36 mouse cellular contexts compared by ENCODE assay signal in the genomic region with DNA sequence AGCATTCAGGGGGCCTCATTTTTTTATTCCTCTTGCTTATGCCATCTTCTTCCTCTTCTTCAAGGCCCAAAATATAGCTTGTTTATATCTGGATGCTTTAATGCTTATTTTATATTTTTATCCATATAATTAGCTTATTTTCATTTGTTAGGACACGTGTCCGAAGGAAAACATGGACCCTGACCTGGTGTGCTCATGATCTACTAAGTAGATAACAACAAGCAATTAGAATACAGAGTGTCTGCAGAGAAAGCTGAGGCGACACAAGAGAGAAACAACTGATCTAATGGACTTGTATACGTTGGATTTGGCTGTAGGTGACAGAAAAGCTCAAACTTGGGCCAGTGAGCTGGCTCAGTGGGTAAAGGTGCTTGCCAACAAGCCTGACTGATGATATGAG. TPM values are rescaled to one million over a fixed set of nuclear protein-coding genes. Genes with fewer than 3 reads are reported as not detected.
"Had no signal": no experiment of that assay in that cellular context is flagged by ENCODE, and none has a peak within 500 bp of the region (broad histone marks: within the 10 kb centered on the region; RNA-seq: fewer than 3 reads in every experiment).

No protein-coding gene starts in this region.

- H3K4me3 ChIP-seq: heart, adult 2 months; heart, embryonic 10.5 days; heart, embryonic 12.5 days; heart, embryonic 13.5 days; heart, embryonic 15.5 days; hindbrain, embryonic 10.5 days; hindbrain, embryonic 12.5 days; hindbrain, embryonic 13.5 days; hindbrain, embryonic 15.5 days; kidney, embryonic 15.5 days; layer of hippocampus, adult 2 months had no signal

- H3K36me3 ChIP-seq: heart, embryonic 10.5 days; heart, embryonic 12.5 days; heart, embryonic 13.5 days; heart, embryonic 15.5 days; hindbrain, embryonic 10.5 days; hindbrain, embryonic 12.5 days; hindbrain, embryonic 13.5 days; hindbrain, embryonic 15.5 days; kidney, embryonic 15.5 days had no signal

- DNase-seq: heart, adult 2 months; heart, postnatal 10 days; heart, postnatal 14 days; heart, postnatal 36 days; heart, postnatal 4 days; kidney, adult 11 months; kidney, adult 18-20 months; kidney, adult 2 months; kidney, adult 8-10 months; kidney, adult 9 months; kidney, postnatal 10 days; kidney, postnatal 14 days; kidney, postnatal 25 days; kidney, postnatal 4 days; layer of hippocampus, adult 9-11 months; layer of hippocampus, postnatal 36 days had no signal

- H3K4me2 ChIP-seq: heart, embryonic 11.5 days; heart, embryonic 12.5 days; heart, embryonic 13.5 days; heart, embryonic 15.5 days; hindbrain, embryonic 12.5 days; hindbrain, embryonic 13.5 days; hindbrain, embryonic 14.5 days; hindbrain, embryonic 15.5 days; kidney, embryonic 15.5 days had no signal

- ATAC-seq: hindbrain, embryonic 16.5 days; hindbrain, postnatal 0 days; inflammation-experienced regulatory T-cells, adult 6 months; intestine, embryonic 16.5 days had no signal

- H3K27ac ChIP-seq: heart, adult 2 months; heart, embryonic 10.5 days; heart, embryonic 13.5 days; heart, embryonic 15.5 days; hindbrain, embryonic 10.5 days; hindbrain, embryonic 12.5 days; hindbrain, embryonic 13.5 days; hindbrain, embryonic 14.5 days; hindbrain, embryonic 15.5 days; hindbrain, postnatal 0 days; kidney, embryonic 15.5 days; kidney, postnatal 0 days; layer of hippocampus, adult 2 months had no signal

- H3K9me3 ChIP-seq: heart, embryonic 10.5 days; heart, embryonic 12.5 days; heart, embryonic 13.5 days; heart, embryonic 15.5 days; hindbrain, embryonic 10.5 days; hindbrain, embryonic 12.5 days; hindbrain, embryonic 13.5 days; hindbrain, embryonic 15.5 days; kidney, embryonic 15.5 days had no signal

- H3K9ac ChIP-seq: heart, embryonic 12.5 days; heart, embryonic 13.5 days; heart, embryonic 15.5 days; hindbrain, embryonic 12.5 days; hindbrain, embryonic 13.5 days; hindbrain, embryonic 14.5 days; hindbrain, embryonic 15.5 days; kidney, embryonic 15.5 days had no signal

- H3K4me1 ChIP-seq: hindbrain, embryonic 12.5 days; hindbrain, embryonic 13.5 days; hindbrain, embryonic 15.5 days had no signal

- H3K27me3 ChIP-seq: hindbrain, embryonic 12.5 days had no signal

RNA-seq across cellular contexts. Expression of a gene that starts 15.9 kb away (rescaled TPM):
- total RNA-seq: heart, adult 8-10 months; heart, postnatal 25 days; hematopoietic stem cell, adult 5-6 weeks had no signal

RNA-seq across cellular contexts. Expression of a gene that starts 18.6 kb away (rescaled TPM):
- total RNA-seq: hematopoietic stem cell, adult 5-6 weeks had no signal
- polyA plus RNA-seq: inflammation-experienced regulatory T-cells, adult 6 months had no signal
